Mouse (Mus musculus): Measurements from ENCODE around the gene Bsx. TPM values are rescaled to one million over a fixed set of nuclear protein-coding genes. Genes with fewer than 3 reads are reported as not detected.

The Bsx gene
- polyA plus RNA-seq, 1 experiment, result not detected

GRCm38 (mm10) chr9:40875431-40875830 lies 1.5 kb downstream of the Bsx start:
- no peak overlapping the region for H3ac ChIP-seq (ENCODE audit: control insufficient read depth, insufficient read length)
- H3K4me2 ChIP-seq (ENCODE audit: low read depth), result no peak overlapping the region
- TF ChIP-seq CEBPB (IDR thresholded peaks at IDR 0.05; ENCODE audit: insufficient read depth, poor library complexity, severe bottlenecking), result no peak
- no peak for TF ChIP-seq MAX (IDR thresholded peaks at IDR 0.05; ENCODE audit: low read depth)
- no peak for TF ChIP-seq USF1 (IDR thresholded peaks at IDR 0.05; ENCODE audit: low read depth)
- no peak for TF ChIP-seq REST (IDR thresholded peaks at IDR 0.05; ENCODE audit: insufficient read depth, insufficient read length)
- no peak overlapping the region for H3K4me3 ChIP-seq
- no peaks in the 10 kb centered on the region for H3K79me2 ChIP-seq (ENCODE audit: control insufficient read depth, insufficient read depth)
- H3K36me3 ChIP-seq (ENCODE audit: control insufficient read depth, insufficient read depth), result no peaks in the 10 kb centered on the region
- peaks cover 62% of the 10 kb centered on the region for H3K27me3 ChIP-seq (ENCODE audit: control insufficient read depth, insufficient read depth, insufficient read length)

GRCm38 (mm10) chr9:40876164-40876563 lies 2.2 kb downstream of the Bsx start:
- H3K27me3 ChIP-seq (ENCODE audit: control insufficient read depth, insufficient read depth, insufficient read length), result peaks cover 59% of the 10 kb centered on the region
- H3K36me3 ChIP-seq (ENCODE audit: control insufficient read depth, insufficient read depth), result no peaks in the 10 kb centered on the region
- H3K79me2 ChIP-seq (ENCODE audit: control insufficient read depth, insufficient read depth), result no peaks in the 10 kb centered on the region
- H3ac ChIP-seq (ENCODE audit: control insufficient read depth, insufficient read length), result no peak overlapping the region
- H3K4me2 ChIP-seq (ENCODE audit: low read depth), result no peak overlapping the region
- TF ChIP-seq CEBPB (IDR thresholded peaks at IDR 0.05; ENCODE audit: insufficient read depth, poor library complexity, severe bottlenecking) (no peak), TCF3 (IDR thresholded peaks at IDR 0.05; ENCODE audit: insufficient read length, low read depth) (no peak), TCF12 (IDR thresholded peaks at IDR 0.05; ENCODE audit: insufficient read depth, poor library complexity, severe bottlenecking) (no peak), REST (IDR thresholded peaks at IDR 0.05; ENCODE audit: insufficient read depth, insufficient read length) (no peak), MYOD1 (IDR thresholded peaks at IDR 0.05; ENCODE audit: control insufficient read depth in 1 of 3, insufficient read length in 2 of 3, low read depth in 2 of 3) (no peak), POLR2A (IDR thresholded peaks at IDR 0.05; ENCODE audit: insufficient read length, low read depth) (no peak), SRF (IDR thresholded peaks at IDR 0.05; ENCODE audit: control insufficient read depth, insufficient read length, low read depth) (no peak), MYOG (IDR thresholded peaks at IDR 0.05; ENCODE audit: control insufficient read depth in 1 of 3, insufficient read depth in 1 of 3, insufficient read length in 2 of 3, low read depth in 2 of 3) (no peak), E2F4 (IDR thresholded peaks at IDR 0.05; ENCODE audit: insufficient read depth) (no peak), MAX (IDR thresholded peaks at IDR 0.05; ENCODE audit: low read depth) (no peak), USF1 (IDR thresholded peaks at IDR 0.05; ENCODE audit: low read depth) (no peak), POLR2AphosphoS2 (IDR thresholded peaks at IDR 0.05; ENCODE audit: insufficient read length, low read depth) (no peak)
- no peak overlapping the region for H3K4me3 ChIP-seq

- Histone ChIP-seq H3K79me2 (ENCODE audit: control insufficient read depth, insufficient read depth) (no peaks in the 10 kb centered on the region), H3ac (ENCODE audit: control insufficient read depth, insufficient read length) (no peak overlapping the region), H3K4me2 (ENCODE audit: low read depth) (no peak overlapping the region), H3K4me3 (no peak overlapping the region), H3K36me3 (ENCODE audit: control insufficient read depth, insufficient read depth) (no peaks in the 10 kb centered on the region), H3K27me3 (ENCODE audit: control insufficient read depth, insufficient read depth, insufficient read length) (peaks cover 57% of the 10 kb centered on the region)
- TF ChIP-seq POLR2A (IDR thresholded peaks at IDR 0.05; ENCODE audit: insufficient read length, low read depth) (no peak), MYOD1 (IDR thresholded peaks at IDR 0.05; ENCODE audit: control insufficient read depth in 1 of 3, insufficient read length in 2 of 3, low read depth in 2 of 3) (no peak), CEBPB (IDR thresholded peaks at IDR 0.05; ENCODE audit: insufficient read depth, poor library complexity, severe bottlenecking) (no peak), MAX (IDR thresholded peaks at IDR 0.05; ENCODE audit: low read depth) (no peak), USF1 (IDR thresholded peaks at IDR 0.05; ENCODE audit: low read depth) (no peak), E2F4 (IDR thresholded peaks at IDR 0.05; ENCODE audit: insufficient read depth) (no peak), TCF3 (IDR thresholded peaks at IDR 0.05; ENCODE audit: insufficient read length, low read depth) (no peak), REST (IDR thresholded peaks at IDR 0.05; ENCODE audit: insufficient read depth, insufficient read length) (no peak), SRF (IDR thresholded peaks at IDR 0.05; ENCODE audit: control insufficient read depth, insufficient read length, low read depth) (no peak), TCF12 (IDR thresholded peaks at IDR 0.05; ENCODE audit: insufficient read depth, poor library complexity, severe bottlenecking) (no peak), POLR2AphosphoS2 (IDR thresholded peaks at IDR 0.05; ENCODE audit: insufficient read length, low read depth) (no peak), MYOG (IDR thresholded peaks at IDR 0.05; ENCODE audit: control insufficient read depth in 1 of 3, insufficient read depth in 1 of 3, insufficient read length in 2 of 3, low read depth in 2 of 3) (no peak)
Measured at GRCm38 (mm10) chr9:40876693-40877092, 2.8 kb downstream of the Bsx start.

GRCm38 (mm10) chr9:40877146-40877880 lies 3.4 kb downstream of the Bsx start:
- Histone ChIP-seq H3K4me3 (no peak overlapping the region), H3K79me2 (ENCODE audit: control insufficient read depth, insufficient read depth) (no peaks in the 10 kb centered on the region)
- TF ChIP-seq MYOD1 (IDR thresholded peaks at IDR 0.05; ENCODE audit: control insufficient read depth in 1 of 3, insufficient read length in 2 of 3, low read depth in 2 of 3), result no peak
- no peak for TF ChIP-seq TCF3 (IDR thresholded peaks at IDR 0.05; ENCODE audit: insufficient read length, low read depth)
- no peak for TF ChIP-seq MAX (IDR thresholded peaks at IDR 0.05; ENCODE audit: low read depth)
- TF ChIP-seq CEBPB (IDR thresholded peaks at IDR 0.05; ENCODE audit: insufficient read depth, poor library complexity, severe bottlenecking), result no peak
- no peak for TF ChIP-seq MYOG (IDR thresholded peaks at IDR 0.05; ENCODE audit: control insufficient read depth in 1 of 3, insufficient read depth in 1 of 3, insufficient read length in 2 of 3, low read depth in 2 of 3)
- no peak for TF ChIP-seq TCF12 (IDR thresholded peaks at IDR 0.05; ENCODE audit: insufficient read depth, poor library complexity, severe bottlenecking)
- no peak for TF ChIP-seq SRF (IDR thresholded peaks at IDR 0.05; ENCODE audit: control insufficient read depth, insufficient read length, low read depth)
- TF ChIP-seq POLR2A (IDR thresholded peaks at IDR 0.05; ENCODE audit: insufficient read length, low read depth), result no peak
- no peak for TF ChIP-seq E2F4 (IDR thresholded peaks at IDR 0.05; ENCODE audit: insufficient read depth)

GRCm38 (mm10) chr9:40877881-40878235 lies 3.9 kb downstream of the Bsx start:
- Histone ChIP-seq H3ac (ENCODE audit: control insufficient read depth, insufficient read length) (no peak overlapping the region), H3K4me2 (ENCODE audit: low read depth) (no peak overlapping the region), H3K27me3 (ENCODE audit: control insufficient read depth, insufficient read depth, insufficient read length) (peaks cover 57% of the 10 kb centered on the region), H3K79me2 (ENCODE audit: control insufficient read depth, insufficient read depth) (no peaks in the 10 kb centered on the region), H3K36me3 (ENCODE audit: control insufficient read depth, insufficient read depth) (no peaks in the 10 kb centered on the region), H3K4me3 (no peak overlapping the region)
- TF ChIP-seq TCF12 (IDR thresholded peaks at IDR 0.05; ENCODE audit: insufficient read depth, poor library complexity, severe bottlenecking) (no peak), MYOG (IDR thresholded peaks at IDR 0.05; ENCODE audit: control insufficient read depth in 1 of 3, insufficient read depth in 1 of 3, insufficient read length in 2 of 3, low read depth in 2 of 3) (no peak), MYOD1 (IDR thresholded peaks at IDR 0.05; ENCODE audit: control insufficient read depth in 1 of 3, insufficient read length in 2 of 3, low read depth in 2 of 3) (no peak), POLR2A (IDR thresholded peaks at IDR 0.05; ENCODE audit: insufficient read length, low read depth) (no peak), REST (IDR thresholded peaks at IDR 0.05; ENCODE audit: insufficient read depth, insufficient read length) (no peak), E2F4 (IDR thresholded peaks at IDR 0.05; ENCODE audit: insufficient read depth) (no peak), POLR2AphosphoS2 (IDR thresholded peaks at IDR 0.05; ENCODE audit: insufficient read length, low read depth) (no peak), SRF (IDR thresholded peaks at IDR 0.05; ENCODE audit: control insufficient read depth, insufficient read length, low read depth) (no peak), USF1 (IDR thresholded peaks at IDR 0.05; ENCODE audit: low read depth) (no peak), TCF3 (IDR thresholded peaks at IDR 0.05; ENCODE audit: insufficient read length, low read depth) (no peak), CEBPB (IDR thresholded peaks at IDR 0.05; ENCODE audit: insufficient read depth, poor library complexity, severe bottlenecking) (no peak), MAX (IDR thresholded peaks at IDR 0.05; ENCODE audit: low read depth) (no peak)

More at GRCm38 (mm10) chr9:40877146-40877880, 3.4 kb downstream of the Bsx start:
- peaks cover 57% of the 10 kb centered on the region for H3K27me3 ChIP-seq (ENCODE audit: control insufficient read depth, insufficient read depth, insufficient read length)
- no peak overlapping the region for H3ac ChIP-seq (ENCODE audit: control insufficient read depth, insufficient read length)
- H3K36me3 ChIP-seq (ENCODE audit: control insufficient read depth, insufficient read depth), result no peaks in the 10 kb centered on the region
- no peak overlapping the region for H3K4me2 ChIP-seq (ENCODE audit: low read depth)
